Mouse (Mus musculus) CD8-positive naive resting alpha-beta T cell, adult 2 months (primary cell): Measurements from ENCODE around the gene Wdfy1.

Experiments used
- DNase-seq, 2 experiments: peaks; one replicate each; pipeline ENCODE4 v3.0.0; 2022; ENCODE audit warnings: low read depth in 2 of 2, low spot score in 2 of 2

The Wdfy1 gene

GRCm38 (mm10) chr1:79761106-79761916 lies 14.6 kb downstream of the Wdfy1 start:
- DNase-seq = peak; percentile 54 to 56

- DNase-seq = no peak
Measured at GRCm38 (mm10) chr1:79760656-79761055, 15.3 kb downstream of the Wdfy1 start.

- no peak for DNase-seq
Measured at GRCm38 (mm10) chr1:79759436-79759972, 16.4 kb downstream of the Wdfy1 start.

- DNase-seq = no peak
Measured at GRCm38 (mm10) chr1:79759006-79759405, 16.9 kb downstream of the Wdfy1 start.

GRCm38 (mm10) chr1:79757597-79757996 lies 18.3 kb downstream of the Wdfy1 start:
- no peak for DNase-seq

- DNase-seq = no peak
Measured at GRCm38 (mm10) chr1:79757161-79757560, 18.8 kb downstream of the Wdfy1 start.

- DNase-seq = no peak
Measured at GRCm38 (mm10) chr1:79756417-79756816, 19.5 kb downstream of the Wdfy1 start.

- no peak for DNase-seq
Measured at GRCm38 (mm10) chr1:79755376-79755775, 20.6 kb downstream of the Wdfy1 start.

GRCm38 (mm10) chr1:79754936-79755335 lies 21.0 kb downstream of the Wdfy1 start:
- no peak for DNase-seq

GRCm38 (mm10) chr1:79753456-79753855 lies 22.5 kb downstream of the Wdfy1 start:
- no peak for DNase-seq

GRCm38 (mm10) chr1:79752714-79753340 lies 23.1 kb downstream of the Wdfy1 start:
- no peak for DNase-seq

- peak in 1 of 2 experiments; percentile 4 for DNase-seq
Measured at GRCm38 (mm10) chr1:79752015-79752695, 23.8 kb downstream of the Wdfy1 start.

- DNase-seq = peak; percentile 21 to 23
Measured at GRCm38 (mm10) chr1:79751186-79751585, 24.8 kb downstream of the Wdfy1 start.

- no peak for DNase-seq
Measured at GRCm38 (mm10) chr1:79746056-79746455, 29.9 kb downstream of the Wdfy1 start.

GRCm38 (mm10) chr1:79743385-79743784 lies 32.6 kb downstream of the Wdfy1 start:
- no peak for DNase-seq

- DNase-seq = no peak
Measured at GRCm38 (mm10) chr1:79742949-79743348, 33.0 kb downstream of the Wdfy1 start.

- DNase-seq = no peak
Measured at GRCm38 (mm10) chr1:79741002-79741401, 34.9 kb downstream of the Wdfy1 start.

- DNase-seq = no peak
Measured at GRCm38 (mm10) chr1:79739726-79740125, 36.2 kb downstream of the Wdfy1 start.

- no peak for DNase-seq
Measured at GRCm38 (mm10) chr1:79736408-79736807, 39.5 kb downstream of the Wdfy1 start.

- no peak for DNase-seq
Measured at GRCm38 (mm10) chr1:79734794-79735193, 41.1 kb downstream of the Wdfy1 start.

- DNase-seq = no peak
Measured at GRCm38 (mm10) chr1:79714152-79714923, 61.6 kb downstream of the Wdfy1 start.
